Mouse (Mus musculus): Measurements from ENCODE around the gene Ctcf. TPM values are rescaled to one million over a fixed set of nuclear protein-coding genes. Genes with fewer than 3 reads are reported as not detected.

The Ctcf gene
- 19.4 and 23.8 TPM in 2 replicates for polyA plus RNA-seq (2012; rRNA removed)

DNA sequence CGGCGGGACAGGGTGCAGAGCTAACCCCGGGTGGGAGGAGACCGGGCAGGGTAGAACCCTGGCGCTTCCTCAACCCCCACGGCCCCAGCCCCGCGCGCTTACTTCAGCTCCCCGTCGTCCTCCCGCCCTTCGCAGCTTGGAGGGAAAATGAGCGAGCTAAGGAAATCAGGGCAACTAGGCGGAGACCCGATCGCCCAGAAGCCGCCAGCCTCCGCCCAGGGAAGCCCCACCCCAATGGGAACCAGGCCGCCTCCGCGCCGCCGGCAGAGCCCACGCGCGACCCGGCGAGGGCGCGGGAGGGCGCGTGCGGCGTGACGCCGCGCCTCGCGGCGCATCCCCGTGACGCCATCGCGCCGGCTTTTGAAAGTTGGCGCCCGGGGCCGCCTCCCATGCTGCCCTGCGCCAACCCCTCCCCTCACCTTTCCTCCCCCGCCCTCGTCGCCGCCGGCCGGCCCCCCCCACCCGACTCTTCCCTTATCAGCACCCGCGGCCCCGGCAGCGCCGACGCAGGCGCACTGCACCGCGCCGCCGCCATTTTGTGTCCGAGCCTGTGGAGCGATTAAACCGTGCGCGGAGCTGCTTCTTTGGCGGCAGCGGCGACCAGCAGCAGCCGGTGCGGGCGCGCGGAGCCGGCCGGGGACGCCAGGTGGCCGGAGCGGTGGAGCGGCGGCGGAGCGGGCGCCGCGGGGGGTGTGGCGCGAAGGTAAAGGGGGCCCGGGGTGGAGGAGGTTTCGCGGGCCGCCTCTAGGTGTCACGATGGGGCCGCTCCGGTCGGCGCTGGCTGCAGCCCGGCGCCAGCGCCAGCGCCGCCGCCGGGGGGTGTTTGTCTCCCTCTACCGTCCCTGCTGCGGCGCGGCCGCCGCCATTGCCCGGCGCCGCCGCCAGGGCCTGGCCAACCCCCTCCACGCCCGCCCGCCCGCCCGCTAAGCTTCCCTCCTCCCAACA lies at the start of gene Ctcf:
Gene Ctcf, plus strand, starts transcription at position 551 of the 945 bp plus-strand sequence.

DNA sequence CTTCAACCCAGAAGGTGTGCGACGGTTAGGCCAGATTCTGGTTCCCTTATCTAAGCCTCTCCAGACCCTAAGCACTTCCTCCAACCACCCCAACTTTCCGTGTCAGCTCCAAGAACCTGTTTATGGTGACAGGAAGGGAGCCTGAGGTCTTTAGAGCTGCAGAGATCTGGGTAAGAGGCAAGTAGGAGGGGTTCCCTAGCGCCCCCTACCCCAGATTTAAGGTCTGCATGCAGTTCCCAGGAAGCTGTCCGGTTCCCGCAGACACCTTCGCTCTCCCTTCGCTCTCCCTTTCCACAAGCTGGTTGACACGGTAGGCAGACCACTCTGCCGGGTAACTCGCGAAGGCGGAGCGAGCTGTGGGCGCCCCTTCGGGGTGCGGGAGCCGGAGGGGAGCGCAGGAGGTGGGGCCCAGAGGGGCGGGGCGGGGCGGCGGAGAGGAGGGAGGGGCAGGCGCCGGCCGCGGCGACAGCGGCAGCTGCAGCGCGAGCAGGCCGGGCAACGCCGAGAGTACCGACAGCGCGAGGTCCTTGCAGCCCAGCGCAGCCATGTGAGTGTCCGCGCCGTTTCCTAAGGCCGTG lies 31.5 kb upstream of the Ctcf start, which contains the start of gene Ripor1:
Gene Ripor1, plus strand, starts transcription at position 452 of the 578 bp plus-strand sequence.

DNA sequence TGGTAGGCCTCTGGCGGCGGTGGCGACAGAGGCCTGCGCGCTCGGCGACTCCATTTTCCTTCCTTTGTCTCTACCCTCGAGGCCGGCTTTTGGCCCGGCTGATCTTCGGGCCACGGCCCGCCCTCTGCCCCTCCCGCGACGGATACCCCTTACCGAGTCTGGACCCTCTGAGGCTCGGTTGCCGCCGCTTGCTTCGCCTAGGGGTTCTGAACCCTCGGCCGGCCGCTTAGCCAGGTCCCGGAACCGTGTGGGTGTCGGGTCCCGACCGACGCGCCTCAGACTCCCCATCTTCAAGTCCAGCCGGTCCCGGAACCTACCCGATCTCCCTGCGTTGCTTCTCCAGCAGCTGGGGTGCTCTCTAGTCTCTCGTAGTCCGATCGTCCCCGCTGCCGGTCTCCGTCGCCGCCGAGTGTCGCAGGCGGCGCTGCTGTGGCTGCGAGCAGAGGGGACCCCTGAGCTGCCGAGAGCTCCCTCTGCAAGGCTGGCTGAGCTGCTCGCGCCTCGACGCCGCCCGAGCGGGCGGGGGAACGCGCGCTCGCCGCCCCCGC lies 669 bp downstream of the Ctcf start, which contains the start of gene Agrp:
Gene Agrp, minus strand, starts transcription at position 431 of the 548 bp plus-strand sequence.

DNA sequence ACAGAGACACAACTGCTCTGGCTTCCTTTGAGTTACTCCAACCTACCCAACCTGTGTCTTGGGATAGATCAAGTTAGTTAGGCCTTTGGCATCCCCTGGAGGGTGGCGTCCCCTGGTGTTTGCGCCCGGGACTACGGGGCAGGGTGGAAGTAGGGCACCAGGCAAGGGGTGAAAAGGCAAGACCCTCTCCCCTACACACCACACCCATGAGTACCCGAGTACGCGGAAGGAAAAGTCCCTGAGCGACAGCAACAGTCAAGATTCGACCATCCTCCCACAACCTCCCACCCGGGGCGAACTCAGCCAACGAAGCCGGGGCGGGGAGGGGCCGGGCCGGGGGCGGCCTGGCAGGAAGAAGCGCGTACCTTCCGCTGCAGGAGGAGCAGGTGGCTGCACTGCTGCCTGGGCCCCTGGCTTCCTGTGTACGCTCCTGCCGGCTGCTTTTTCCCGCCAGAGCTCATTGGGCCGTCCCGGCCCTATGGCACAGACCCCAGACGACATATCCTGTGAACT lies 49.5 kb downstream of the Ctcf start, which contains the start of gene Carmil2:
Gene Carmil2, plus strand, starts transcription at position 479 of the 513 bp plus-strand sequence.

DNA sequence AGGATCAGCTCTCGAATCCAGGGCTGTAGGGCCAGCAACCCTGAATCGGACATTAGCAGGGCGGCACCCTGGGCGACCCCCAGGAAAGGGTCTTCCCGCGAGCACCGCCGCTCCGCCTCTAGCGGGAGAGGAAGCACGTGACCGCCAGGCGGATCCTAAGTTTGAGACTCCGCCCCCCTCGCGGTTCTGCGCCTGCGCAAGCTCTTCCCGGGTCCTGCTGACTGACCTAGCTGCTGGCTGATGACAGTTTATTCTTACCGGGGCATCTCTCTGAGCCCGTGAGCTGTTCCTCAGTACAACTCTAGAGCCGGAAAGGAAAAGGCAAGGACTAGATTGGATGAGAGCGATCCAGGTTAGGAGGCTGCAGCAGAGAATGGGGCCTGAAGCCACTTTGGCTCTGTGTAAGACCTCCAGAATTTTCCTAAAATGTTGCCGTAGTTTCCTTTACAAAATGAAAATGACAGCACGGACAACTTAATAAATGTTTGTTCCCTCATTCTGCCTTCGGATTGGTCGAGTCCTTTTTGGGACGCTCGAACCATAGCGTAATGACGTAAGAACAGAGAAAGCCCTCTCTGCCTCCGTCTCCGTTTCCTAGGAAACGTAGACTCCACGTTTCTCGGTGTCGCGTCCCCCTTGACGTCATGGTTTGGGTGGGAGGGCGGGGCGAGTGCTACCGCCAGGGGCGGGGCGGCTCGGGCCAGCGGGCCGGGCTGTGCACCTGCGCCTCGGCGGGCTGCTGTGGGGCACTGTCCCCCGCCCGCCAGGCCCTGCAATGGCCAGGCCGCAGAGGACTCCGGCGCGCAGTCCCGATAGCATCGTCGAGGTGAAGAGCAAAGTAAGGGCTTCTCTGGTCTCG lies 64.8 kb downstream of the Ctcf start, which contains the start of the genes Acd and Pard6a:
Gene Acd, minus strand, starts transcription at position 137 of the 859 bp plus-strand sequence.
Gene Pard6a, plus strand, starts transcription at position 183 of the 859 bp plus-strand sequence.

DNA sequence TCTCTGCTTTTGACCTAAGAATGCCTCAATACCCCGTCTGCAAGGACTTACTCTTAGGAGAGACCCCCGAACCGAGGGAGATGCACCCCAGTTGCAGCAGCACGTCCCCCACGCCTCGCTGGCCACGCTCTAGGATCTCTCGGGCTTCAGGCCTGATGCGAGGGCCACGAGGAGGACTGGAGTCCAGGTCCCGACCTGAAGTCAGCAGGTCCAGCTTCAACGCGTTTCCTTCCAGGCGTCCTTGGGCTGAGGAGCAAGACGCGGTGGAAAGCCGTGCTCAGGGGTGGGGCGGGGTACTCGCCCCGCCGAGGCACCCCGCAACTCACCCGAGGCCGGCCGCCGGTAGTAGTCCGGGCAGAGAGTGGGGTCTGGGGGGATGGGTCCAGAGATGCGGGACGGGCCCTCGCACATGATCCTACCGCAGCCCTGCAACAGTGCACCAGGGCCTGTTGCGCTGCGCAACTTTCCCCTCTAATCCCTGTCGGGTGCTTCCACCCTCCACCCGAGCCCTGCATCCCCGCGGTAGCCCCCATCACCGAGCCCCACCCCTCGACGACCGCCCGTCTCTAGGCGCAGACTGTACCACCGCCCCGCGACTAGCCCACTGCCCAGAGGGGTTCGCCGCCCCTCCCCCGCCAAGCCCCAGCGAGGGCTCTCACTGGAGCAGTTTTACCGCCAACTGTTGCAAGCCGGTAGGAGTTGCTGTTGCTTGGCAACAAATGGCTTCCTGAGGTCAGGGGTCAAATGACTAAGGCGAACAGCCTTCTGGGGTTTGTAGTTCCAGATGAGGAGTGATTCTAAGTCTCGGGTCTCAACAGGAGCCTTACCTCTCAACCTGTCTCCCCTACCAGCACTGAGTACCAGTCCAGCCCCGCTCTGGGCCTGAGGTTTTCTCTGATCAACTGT lies 71.4 kb downstream of the Ctcf start, which contains the start of the genes 4933405L10Rik and Enkd1:
Gene 4933405L10Rik, plus strand, starts transcription at position 158 of the 906 bp plus-strand sequence.
Gene Enkd1, minus strand, starts transcription at position 713 of the 906 bp plus-strand sequence.

Other genes starting within 250 kb of the Ctcf start
- not detected in 2 replicates for gene Kctd19, start 223.1 kb upstream of the Ctcf start, polyA plus RNA-seq (2012; rRNA removed)
- gene Lrrc36, start 223.0 kb upstream of the Ctcf start, polyA plus RNA-seq (2012; rRNA removed), result 0.08 and 0.10 TPM in 2 replicates
- 0.69 and 2.4 TPM in 2 replicates for gene Tppp3, start 165.0 kb upstream of the Ctcf start, polyA plus RNA-seq (2012; rRNA removed)
- 1.9 and 2.1 TPM in 2 replicates for gene Zdhhc1, start 139.7 kb upstream of the Ctcf start, polyA plus RNA-seq (2012; rRNA removed)
- gene Hsd11b2, start 117.8 kb upstream of the Ctcf start, polyA plus RNA-seq (2012; rRNA removed), result 0.85 and 0.98 TPM in 2 replicates
- gene Atp6v0d1, start 70.5 kb upstream of the Ctcf start, polyA plus RNA-seq (2012; rRNA removed), result 32.3 and 42.6 TPM in 2 replicates
- 3.7 and 4.5 TPM in 2 replicates for gene Ripor1, start 31.3 kb upstream of the Ctcf start, polyA plus RNA-seq (2012; rRNA removed)
- 0.05 TPM in 1 of 2 replicates, not detected in the other for gene Agrp, start 825 bp downstream of the Ctcf start, polyA plus RNA-seq (2012; rRNA removed)
- gene Carmil2, start 49.7 kb downstream of the Ctcf start, polyA plus RNA-seq (2012; rRNA removed), result 1.00 and 1.8 TPM in 2 replicates
- 8.2 and 9.3 TPM in 2 replicates for gene Acd, start 64.5 kb downstream of the Ctcf start, polyA plus RNA-seq (2012; rRNA removed)
- 5.7 TPM in 2 replicates for gene Pard6a, start 64.6 kb downstream of the Ctcf start, polyA plus RNA-seq (2012; rRNA removed)
- gene 4933405L10Rik, start 71.1 kb downstream of the Ctcf start, polyA plus RNA-seq (2012; rRNA removed), result 0.03 TPM in 1 of 2 replicates, not detected in the other
- gene Enkd1, start 71.6 kb downstream of the Ctcf start, polyA plus RNA-seq (2012; rRNA removed), result 7.6 and 8.1 TPM in 2 replicates
- gene Gfod2, start 122.1 kb downstream of the Ctcf start, polyA plus RNA-seq (2012; rRNA removed), result 1.0 and 1.1 TPM in 2 replicates
- 48.1 and 64.7 TPM in 2 replicates for gene Ranbp10, start 190.8 kb downstream of the Ctcf start, polyA plus RNA-seq (2012; rRNA removed)
- gene Tsnaxip1, start 191.2 kb downstream of the Ctcf start, polyA plus RNA-seq (2012; rRNA removed), result 0.02 and 0.06 TPM in 2 replicates
- 22.0 and 25.8 TPM in 2 replicates for gene Cenpt, start 216.7 kb downstream of the Ctcf start, polyA plus RNA-seq (2012; rRNA removed)
- 22.2 and 26.2 TPM in 2 replicates for gene Thap11, start 218.6 kb downstream of the Ctcf start, polyA plus RNA-seq (2012; rRNA removed)
- 90.9 and 92.1 TPM in 2 replicates for gene Nutf2, start 224.0 kb downstream of the Ctcf start, polyA plus RNA-seq (2012; rRNA removed)
- 13.8 and 17.0 TPM in 2 replicates for gene Edc4, start 244.3 kb downstream of the Ctcf start, polyA plus RNA-seq (2012; rRNA removed)